Mouse (Mus musculus): ENCODE measurements around the gene Rnf114.

The Rnf114 gene

DNA sequence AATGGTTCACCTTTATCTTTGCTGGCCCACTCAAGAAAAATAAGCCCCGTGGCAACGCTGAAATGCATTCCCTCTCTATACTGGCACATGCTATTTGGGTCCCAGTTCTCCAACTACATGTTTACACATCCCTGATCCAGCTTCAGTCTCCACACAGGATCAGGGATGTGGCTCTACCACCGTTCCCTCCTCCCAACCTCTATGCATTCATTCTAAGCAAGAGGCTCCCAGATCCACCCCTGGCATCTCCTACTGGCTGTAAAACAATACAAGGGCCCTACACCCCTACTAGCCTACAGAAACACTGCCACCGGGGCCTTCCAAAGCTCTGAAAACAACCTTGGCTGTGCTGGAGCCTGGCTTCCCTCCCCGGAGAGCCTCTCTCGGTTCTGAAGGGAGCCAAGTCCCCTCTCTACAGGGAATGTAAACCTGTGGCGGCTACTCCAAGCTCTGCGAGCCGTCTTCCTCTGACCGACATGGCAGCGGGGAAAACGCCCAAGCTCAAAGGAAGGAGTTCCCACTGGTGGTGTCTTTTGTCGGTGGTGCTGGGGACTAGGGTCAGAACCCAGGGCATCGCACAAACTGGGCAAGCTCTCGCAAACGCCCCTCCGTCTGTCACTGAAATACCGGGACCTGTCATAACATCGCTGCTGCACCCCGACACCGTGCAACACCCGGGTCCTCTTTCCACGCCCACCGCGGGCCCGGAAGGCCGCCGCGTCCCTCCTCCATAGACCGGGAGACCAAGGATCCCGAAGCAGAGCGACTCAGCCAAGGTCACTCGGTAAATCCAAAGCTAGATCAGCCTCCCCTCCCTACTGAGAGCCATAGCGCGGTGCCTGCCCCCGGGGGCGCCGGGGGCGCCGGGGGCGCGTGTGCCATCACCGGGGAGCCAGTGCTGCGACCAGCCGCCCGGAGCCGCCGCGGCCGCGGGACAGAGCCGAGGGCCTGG is at the start of gene Rnf114:
Rnf114 (plus strand) TSS at position 889 of the 952 bp plus-strand sequence.
- DNase-seq (ENCODE audit: low spot score) = no peak

GRCm38 (mm10) chr2:167443411-167444193 is 48.8 kb upstream of the Rnf114 start:
- DNase-seq (ENCODE audit: low spot score) = no peak

- DNase-seq (ENCODE audit: low spot score) = no peak
Observed at GRCm38 (mm10) chr2:167445911-167446780, 46.3 kb upstream of the Rnf114 start.

GRCm38 (mm10) chr2:167447207-167447606 is 45.2 kb upstream of the Rnf114 start:
- no peak for DNase-seq (ENCODE audit: low spot score)

- no peak for DNase-seq (ENCODE audit: low spot score)
Observed at GRCm38 (mm10) chr2:167447629-167448028, 44.8 kb upstream of the Rnf114 start.

- no peak for DNase-seq (ENCODE audit: low spot score)
Observed at GRCm38 (mm10) chr2:167449331-167450275, 42.8 kb upstream of the Rnf114 start.

- DNase-seq (ENCODE audit: low spot score) = no peak
Observed at GRCm38 (mm10) chr2:167450647-167451046, 41.8 kb upstream of the Rnf114 start.

- no peak for DNase-seq (ENCODE audit: low spot score)
Observed at GRCm38 (mm10) chr2:167453814-167454213, 38.6 kb upstream of the Rnf114 start.

DNA sequence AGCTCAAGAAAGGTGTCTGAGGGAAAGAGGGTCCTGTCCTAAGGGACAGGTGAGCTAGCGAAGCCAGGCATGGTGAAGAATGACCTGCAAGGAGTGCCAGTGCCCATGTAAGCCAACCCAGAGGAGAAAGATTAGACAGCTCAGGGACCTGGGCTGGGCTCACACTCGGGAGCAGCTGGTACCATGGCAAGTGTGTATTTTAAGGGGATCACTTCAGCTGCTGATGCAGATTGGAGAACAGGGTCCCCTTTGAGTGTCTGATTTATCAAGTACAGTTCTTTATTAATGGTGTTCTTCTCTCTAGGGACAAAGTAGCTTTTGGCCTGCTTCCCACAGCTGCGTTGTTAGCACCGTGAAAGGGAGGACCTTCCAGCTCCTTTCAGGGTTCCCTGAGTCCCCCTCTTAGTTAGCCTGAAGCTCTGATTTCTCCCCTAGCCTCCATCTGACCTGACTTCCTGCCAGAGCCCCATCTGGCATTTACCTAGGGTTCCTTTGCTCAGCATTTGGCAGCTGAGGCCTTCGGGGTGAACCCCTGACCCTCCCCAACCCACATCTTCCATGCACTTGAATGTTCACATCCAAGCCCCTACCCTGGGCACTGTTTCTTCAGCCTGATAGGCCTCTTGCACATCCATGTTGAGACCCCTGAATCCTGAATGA is 36.0 kb upstream of the Rnf114 start:
- DNase-seq (ENCODE audit: low spot score) = no peak

DNA sequence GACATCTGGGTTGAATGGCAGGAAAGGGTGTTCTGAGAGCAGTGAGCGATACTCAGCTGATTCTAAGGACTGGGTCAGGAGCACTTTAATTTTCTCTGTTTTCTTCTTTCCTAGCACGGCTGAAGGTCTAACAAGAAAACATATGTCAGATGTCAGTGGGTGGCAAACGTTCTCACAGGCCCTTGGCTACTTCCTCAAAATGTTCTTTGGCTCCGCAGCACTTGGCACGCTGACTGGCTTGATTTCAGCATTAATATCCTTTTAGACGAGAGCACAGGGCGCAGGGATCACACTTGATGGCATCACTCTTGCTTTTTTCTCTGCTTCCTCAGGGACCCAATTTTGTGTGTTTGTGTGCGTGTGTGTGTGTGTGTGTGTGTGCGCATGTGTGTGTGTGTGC is 35.2 kb upstream of the Rnf114 start:
- no peak for DNase-seq (ENCODE audit: low spot score)

- DNase-seq (ENCODE audit: low spot score) = no peak
Observed at GRCm38 (mm10) chr2:167458548-167458947, 33.9 kb upstream of the Rnf114 start.

GRCm38 (mm10) chr2:167459071-167459865 is 33.2 kb upstream of the Rnf114 start:
- no peak for DNase-seq (ENCODE audit: low spot score)

DNA sequence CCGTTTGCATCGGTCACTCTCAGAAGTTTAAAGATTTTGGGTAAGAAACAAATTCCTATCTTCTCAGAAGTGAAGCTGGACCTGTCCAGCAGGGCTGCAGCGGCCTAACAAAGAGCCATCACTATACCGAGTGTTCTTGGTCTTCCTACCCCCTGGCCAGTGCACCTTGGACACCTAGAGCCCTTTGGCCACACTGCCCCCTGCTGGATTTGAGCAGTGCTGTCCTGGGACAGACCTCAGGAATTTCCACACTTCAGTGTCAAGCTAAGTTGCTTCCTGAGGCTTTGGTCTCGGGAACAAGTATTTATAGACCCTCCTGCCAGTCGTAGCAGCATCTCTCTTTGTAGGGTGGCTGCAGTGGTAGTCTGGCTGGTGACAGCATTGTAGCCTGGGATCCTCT is 29.5 kb upstream of the Rnf114 start:
- no peak for DNase-seq (ENCODE audit: low spot score)

- no peak for DNase-seq (ENCODE audit: low spot score)
Observed at GRCm38 (mm10) chr2:167463802-167464201, 28.6 kb upstream of the Rnf114 start.

DNA sequence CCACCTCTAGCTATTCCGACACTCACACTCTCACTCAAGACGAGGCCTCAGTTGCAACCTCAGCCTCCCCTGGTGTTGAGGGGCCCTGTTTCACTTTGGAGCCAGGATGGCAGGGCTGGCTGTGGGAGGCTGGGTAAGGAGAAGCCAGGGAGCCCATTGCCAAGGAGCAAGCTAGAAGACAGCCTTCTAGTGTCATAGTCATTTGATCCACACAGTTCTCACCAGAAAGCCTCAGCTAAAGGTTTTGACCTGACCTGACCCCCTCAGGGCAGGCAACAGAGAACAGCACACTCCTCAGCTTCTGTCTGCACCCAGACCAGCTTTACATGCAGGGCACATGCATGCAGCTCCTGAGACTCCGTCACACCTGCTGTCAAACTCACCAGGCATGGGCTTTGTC is 26.5 kb upstream of the Rnf114 start:
- DNase-seq (ENCODE audit: low spot score) = no peak

GRCm38 (mm10) chr2:167467214-167467613 is 25.2 kb upstream of the Rnf114 start:
- no peak for DNase-seq (ENCODE audit: low spot score)

- DNase-seq (ENCODE audit: low spot score) = no peak
Observed at GRCm38 (mm10) chr2:167468444-167468843, 24.0 kb upstream of the Rnf114 start.

GRCm38 (mm10) chr2:167470611-167471010 is 21.8 kb upstream of the Rnf114 start:
- no peak for DNase-seq (ENCODE audit: low spot score)

DNA sequence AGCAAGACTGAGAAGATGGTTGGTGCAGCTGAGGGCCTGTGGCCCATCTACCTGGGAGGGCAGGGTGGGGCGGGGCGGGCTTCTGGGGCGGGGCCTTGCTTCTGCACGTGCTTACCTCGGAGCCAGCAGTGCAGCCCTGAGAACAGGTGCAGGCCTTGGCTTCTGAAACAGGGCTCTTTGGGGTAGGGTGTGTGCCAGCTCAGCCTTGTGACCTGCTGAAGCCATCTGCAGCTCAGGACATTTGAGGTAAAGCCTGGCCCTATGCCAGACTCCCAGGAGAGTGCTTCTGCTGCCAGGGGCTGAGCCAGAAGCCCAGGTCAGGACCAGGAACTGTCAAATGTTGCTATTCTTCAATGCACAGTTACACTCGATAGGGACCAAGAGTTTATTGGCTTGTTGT is 20.9 kb upstream of the Rnf114 start:
- DNase-seq (ENCODE audit: low spot score) = no peak

All from layer of hippocampus, adult 9-10 months (tissue).